Mouse (Mus musculus): Measurements from ENCODE around the gene Rita1. TPM values are rescaled to one million over a fixed set of nuclear protein-coding genes. Genes with fewer than 3 reads are reported as not detected.

The Rita1 gene
- polyA plus RNA-seq, 1 experiment: 58.5 TPM

DNA sequence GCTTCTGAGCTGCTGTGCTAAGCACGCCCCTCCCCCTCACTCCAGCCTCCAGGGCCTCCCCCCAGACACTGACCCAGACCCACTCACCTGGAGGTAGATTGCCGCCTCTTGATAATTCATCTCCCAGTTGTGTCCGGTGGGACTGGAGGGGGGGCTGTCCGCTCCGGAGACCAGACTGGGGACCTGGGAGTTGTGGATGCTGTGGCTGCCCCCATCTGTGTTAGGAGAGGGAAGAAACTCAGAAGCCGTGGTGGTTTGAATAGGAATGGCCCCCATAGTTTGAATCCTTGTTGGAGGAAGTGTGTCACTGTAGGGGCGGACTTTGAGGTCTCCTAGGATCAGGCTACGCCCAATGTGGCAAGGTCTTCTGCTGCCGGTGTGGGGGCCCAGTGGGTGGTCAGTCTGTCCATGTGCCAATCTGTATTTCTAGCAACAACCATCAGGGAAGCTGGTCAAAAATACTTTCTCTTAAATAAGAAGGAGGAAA is 52.2 kb downstream of the Rita1 start:
- TF ChIP-seq GATA1 (IDR thresholded peaks at IDR 0.05; ENCODE audit: low read length): no peak

GRCm38 (mm10) chr5:120558762-120559161 is 53.6 kb downstream of the Rita1 start:
- TF ChIP-seq GATA1 (IDR thresholded peaks at IDR 0.05; ENCODE audit: low read length): no peak

- TF ChIP-seq GATA1 (IDR thresholded peaks at IDR 0.05; ENCODE audit: low read length): no peak
Observed at GRCm38 (mm10) chr5:120558041-120558440, 54.3 kb downstream of the Rita1 start.

- no peak for TF ChIP-seq GATA1 (IDR thresholded peaks at IDR 0.05; ENCODE audit: low read length)
Observed at GRCm38 (mm10) chr5:120555871-120556270, 56.5 kb downstream of the Rita1 start.

GRCm38 (mm10) chr5:120550673-120551072 is 61.7 kb downstream of the Rita1 start:
- TF ChIP-seq GATA1 (IDR thresholded peaks at IDR 0.05; ENCODE audit: low read length): no peak

- no peak for TF ChIP-seq GATA1 (IDR thresholded peaks at IDR 0.05; ENCODE audit: low read length)
Observed at GRCm38 (mm10) chr5:120550137-120550536, 62.3 kb downstream of the Rita1 start.

GRCm38 (mm10) chr5:120548236-120548850 is 64.0 kb downstream of the Rita1 start:
- no peak for TF ChIP-seq GATA1 (IDR thresholded peaks at IDR 0.05; ENCODE audit: low read length)

Other genes with a start within 250 kb of the Rita1 start
- gene Lhx5, start 180.9 kb downstream of the Rita1 start, polyA plus RNA-seq (2012): not detected in 2 replicates
- gene Sdsl, start 139.8 kb downstream of the Rita1 start, polyA plus RNA-seq (2012): 0.06 and 0.29 TPM in 2 replicates
- gene Sds, start 136.1 kb downstream of the Rita1 start, polyA plus RNA-seq (2012): not detected in 2 replicates
- 23.7 and 28.7 TPM in 2 replicates for gene Plbd2, start 109.0 kb downstream of the Rita1 start, polyA plus RNA-seq (2012)
- gene Slc8b1, start 101.4 kb downstream of the Rita1 start, polyA plus RNA-seq (2012): 1.3 and 1.6 TPM in 2 replicates
- gene Tpcn1, start 23.9 kb downstream of the Rita1 start, polyA plus RNA-seq (2012): 52.9 and 59.4 TPM in 2 replicates
- gene Iqcd, start 23.6 kb downstream of the Rita1 start, polyA plus RNA-seq (2012): 0.76 and 1.2 TPM in 2 replicates
- gene Ddx54, start 150 bp upstream of the Rita1 start, polyA plus RNA-seq (2012): 108 and 126 TPM in 2 replicates
- not detected in 2 replicates for gene Cfap73, start 21.6 kb upstream of the Rita1 start, polyA plus RNA-seq (2012)
- 6.4 and 8.1 TPM in 2 replicates for gene Rasal1, start 36.2 kb upstream of the Rita1 start, polyA plus RNA-seq (2012)
- 0.10 and 0.19 TPM in 2 replicates for gene Dtx1, start 99.3 kb upstream of the Rita1 start, polyA plus RNA-seq (2012)
- gene Oas2, start 137.3 kb upstream of the Rita1 start, polyA plus RNA-seq (2012): 0.03 TPM in 1 of 2 replicates, not detected in the other
- gene Oas3, start 165.1 kb upstream of the Rita1 start, polyA plus RNA-seq (2012): 0.12 and 0.22 TPM in 2 replicates
- gene Oas1e, start 182.9 kb upstream of the Rita1 start, polyA plus RNA-seq (2012): not detected in 2 replicates
- 0.09 and 0.18 TPM in 2 replicates for gene Oas1c, start 199.9 kb upstream of the Rita1 start, polyA plus RNA-seq (2012)
- gene Oas1f, start 234.8 kb upstream of the Rita1 start, polyA plus RNA-seq (2012): not detected in 2 replicates
- gene Oas1h, start 248.8 kb upstream of the Rita1 start, polyA plus RNA-seq (2012): not detected in 2 replicates

Data from G1E-ER4 (cell line).